Mouse (Mus musculus) G1E (cell line): Measurements from ENCODE around the gene Asic2.

Experiments used
- CTCF ChIP-seq: IDR thresholded peaks from 2 replicates; pipeline ENCODE4 v1.5.1; 2012; ENCODE audit warnings: low read depth, low read length, inconsistent platforms, mixed read lengths
- POLR2AphosphoS5 ChIP-seq: IDR thresholded peaks from 2 replicates; pipeline ENCODE4 v1.6.1; 2012; ENCODE audit warnings: low read depth, low read length, inconsistent platforms; ENCODE audit not compliant: insufficient replicate concordance

- TF ChIP-seq CTCF (no peak), POLR2AphosphoS5 (no peak)
Measured at GRCm38 (mm10) chr11:80918332-80918731, 1049.9 kb downstream of the Asic2 start.
